Mouse (Mus musculus) lung, postnatal 36 days (tissue): Measurements from ENCODE around the gene Tmem97.
"Not testable (repeated sequence)": the region's sequence is repeated elsewhere in the genome, so short reads cannot be mapped to it uniquely, and the experiment has no call there.

Experiments
- DNase-seq: peaks from one replicate; pipeline ENCODE4 v3.0.0; 2022; ENCODE audit warnings: mixed read lengths

Tmem97 gene

GRCm38 (mm10) chr11:78550168-78551058 lies at the start of gene Tmem97:
Gene Tmem97 (minus strand): TSS chr11:78550777.
- DNase-seq, result peak; percentile 98

GRCm38 (mm10) chr11:78600051-78600450 lies 49.5 kb upstream of the Tmem97 start:
- peak; percentile 63 for DNase-seq

- DNase-seq, result peak; percentile 29
These were observed 48.3 kb upstream of the Tmem97 start for GRCm38 (mm10) chr11:78598763-78599415.

GRCm38 (mm10) chr11:78596750-78597149 lies 46.2 kb upstream of the Tmem97 start:
- no peak for DNase-seq

- DNase-seq, result no peak
These were observed 45.2 kb upstream of the Tmem97 start for GRCm38 (mm10) chr11:78595773-78596172.

- DNase-seq, result no peak
These were observed 43.8 kb upstream of the Tmem97 start for GRCm38 (mm10) chr11:78594271-78594964.

- DNase-seq, result not testable (repeated sequence)
These were observed 37.1 kb upstream of the Tmem97 start for GRCm38 (mm10) chr11:78587677-78588076.

- no peak for DNase-seq
These were observed 35.5 kb upstream of the Tmem97 start for GRCm38 (mm10) chr11:78586099-78586498.

GRCm38 (mm10) chr11:78582848-78583247 lies 32.3 kb upstream of the Tmem97 start:
- no peak for DNase-seq

GRCm38 (mm10) chr11:78574975-78575374 lies 24.4 kb upstream of the Tmem97 start:
- DNase-seq, result no peak

GRCm38 (mm10) chr11:78574536-78574935 lies 24.0 kb upstream of the Tmem97 start:
- no peak for DNase-seq

GRCm38 (mm10) chr11:78574031-78574430 lies 23.5 kb upstream of the Tmem97 start:
- DNase-seq, result not testable (repeated sequence)

- no peak for DNase-seq
These were observed 21.3 kb upstream of the Tmem97 start for GRCm38 (mm10) chr11:78571854-78572253.

- no peak for DNase-seq
These were observed 20.9 kb upstream of the Tmem97 start for GRCm38 (mm10) chr11:78571441-78571840.

- DNase-seq, result no peak
These were observed 19.2 kb upstream of the Tmem97 start for GRCm38 (mm10) chr11:78569806-78570205.

- DNase-seq, result no peak
These were observed 18.2 kb upstream of the Tmem97 start for GRCm38 (mm10) chr11:78568827-78569226.

GRCm38 (mm10) chr11:78567614-78568013 lies 17.0 kb upstream of the Tmem97 start:
- no peak for DNase-seq

GRCm38 (mm10) chr11:78566775-78567174 lies 16.2 kb upstream of the Tmem97 start:
- DNase-seq, result peak; percentile 84

GRCm38 (mm10) chr11:78560447-78560846 lies 9.9 kb upstream of the Tmem97 start:
- peak; percentile 92 for DNase-seq

GRCm38 (mm10) chr11:78557241-78557640 lies 6.7 kb upstream of the Tmem97 start:
- DNase-seq, result no peak

- DNase-seq, result no peak
These were observed 5.5 kb upstream of the Tmem97 start for GRCm38 (mm10) chr11:78556070-78556469.

GRCm38 (mm10) chr11:78555623-78556022 lies 5.0 kb upstream of the Tmem97 start:
- DNase-seq, result no peak

GRCm38 (mm10) chr11:78551059-78551398 lies 452 bp upstream of the Tmem97 start:
- no peak for DNase-seq
